Mouse (Mus musculus): ENCODE measurements around the gene Swap70. TPM values are rescaled to one million over a fixed set of nuclear protein-coding genes. Genes with fewer than 3 reads are reported as not detected.

Gene Swap70
- total and polyA plus RNA-seq, 3 experiments: 18.3 to 23.3 TPM; not detected in 1

DNA sequence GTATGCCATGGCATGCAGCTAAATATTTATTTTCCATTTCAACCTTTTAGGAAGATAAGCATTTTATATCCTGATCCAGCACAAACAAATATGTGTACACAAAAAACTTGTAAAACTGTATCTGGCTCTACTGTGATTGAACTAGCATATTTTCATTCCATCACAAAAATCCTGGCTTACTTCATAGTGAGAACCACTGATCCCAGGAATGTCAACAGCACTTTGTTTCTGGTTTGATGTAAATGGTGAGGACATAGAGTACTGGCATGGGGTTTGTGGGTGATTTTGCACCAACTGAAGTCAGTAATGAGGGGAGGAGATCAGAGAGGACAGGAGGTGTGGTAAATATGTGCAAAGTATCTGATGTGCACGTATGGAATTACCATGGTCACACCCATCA is 41.1 kb downstream of the Swap70 start:
- TF ChIP-seq USF1 (IDR thresholded peaks at IDR 0.05; ENCODE audit: low read depth, low read length) (no peak), MYC (IDR thresholded peaks at IDR 0.05; ENCODE audit: low read depth, low read length) (no peak), ELF1 (IDR thresholded peaks at IDR 0.05; ENCODE audit: low read depth, low read length) (no peak)
- Histone ChIP-seq H3K36me3 (ENCODE audit: control insufficient read depth in 1 of 2, insufficient read depth in 2 of 2, low read length in 2 of 2) (peaks cover 3 to 4% of the 10 kb centered on the region in 2 experiments), H3K27me3 (ENCODE audit: control insufficient read depth in 1 of 2, insufficient read depth in 2 of 2, low read length in 2 of 2) (no peaks in the 10 kb centered on the region), H3K9ac (ENCODE audit: control insufficient read depth, low read depth, low read length, poor library complexity, severe bottlenecking) (no peak overlapping the region), H3K4me3 (ENCODE audit: control insufficient read depth in 1 of 2, insufficient read depth in 1 of 2, low read depth in 2 of 2, low read length in 2 of 2) (no peak overlapping the region), H3K4me1 (ENCODE audit: control insufficient read depth in 1 of 2, insufficient read depth in 2 of 2, low read length in 2 of 2) (no peaks in the 10 kb centered on the region), H3K27ac (ENCODE audit: control insufficient read depth, low read depth, low read length) (no peak overlapping the region), H3K9me3 (replicated peaks; ENCODE audit: insufficient read depth, low read length) (no peaks in the 10 kb centered on the region), H3K79me2 (ENCODE audit: control insufficient read depth, insufficient read depth, low read length, poor library complexity) (no peaks in the 10 kb centered on the region)
- DNase-seq (ENCODE audit: low read depth, low spot score): no peak

DNA sequence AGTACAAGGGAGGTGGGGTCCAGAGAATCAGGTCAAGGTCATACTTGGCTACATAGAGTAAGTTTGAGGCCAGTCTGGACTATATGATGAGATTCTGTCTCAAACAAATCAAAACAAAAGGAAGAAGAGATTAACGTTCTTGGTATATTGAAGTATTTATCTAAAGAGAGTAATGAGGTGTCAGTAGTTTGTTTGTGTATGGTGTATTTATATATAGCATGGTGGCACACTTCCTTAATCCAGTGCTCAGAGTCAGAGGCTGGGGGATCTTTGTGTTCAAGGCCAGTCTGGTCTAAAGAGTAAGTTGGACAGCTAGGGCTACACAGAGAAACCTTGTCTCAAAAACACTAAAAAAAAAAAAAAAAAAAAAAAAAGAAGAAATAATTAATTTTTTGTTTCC is 42.0 kb downstream of the Swap70 start:
- TF ChIP-seq SMC3 (IDR thresholded peaks at IDR 0.05; ENCODE audit: low read depth, low read length) (no peak), SIN3A (IDR thresholded peaks at IDR 0.05; ENCODE audit: low read length) (no peak), TCF12 (IDR thresholded peaks at IDR 0.05; ENCODE audit: low read depth, low read length) (no peak), MAFK (IDR thresholded peaks at IDR 0.05; ENCODE audit: borderline replicate concordance, low read depth, low read length) (no peak), CHD1 (IDR thresholded peaks at IDR 0.05; ENCODE audit: low read depth, low read length) (no peak), UBTF (IDR thresholded peaks at IDR 0.05; ENCODE audit: borderline replicate concordance, insufficient read depth, low read depth, low read length) (no peak), E2F4 (IDR thresholded peaks at IDR 0.05; ENCODE audit: borderline replicate concordance, low read depth, low read length) (no peak), CTCF (IDR thresholded peaks at IDR 0.05 in 2 of 3, conservative IDR thresholded peaks at IDR 0.05 in 1 of 3; ENCODE audit: control insufficient read depth in 1 of 3, insufficient read depth in 1 of 3, low read depth in 2 of 3, low read length in 3 of 3, poor library complexity in 1 of 3, severe bottlenecking in 1 of 3) (no peak), JUND (IDR thresholded peaks at IDR 0.05; ENCODE audit: low read depth, low read length) (no peak), GABPA (IDR thresholded peaks at IDR 0.05; ENCODE audit: low read depth, low read length) (no peak)
- Histone ChIP-seq H3K4me3 (ENCODE audit: control insufficient read depth in 1 of 2, insufficient read depth in 1 of 2, low read depth in 2 of 2, low read length in 2 of 2) (no peak overlapping the region), H3K79me2 (ENCODE audit: control insufficient read depth, insufficient read depth, low read length, poor library complexity) (no peaks in the 10 kb centered on the region), H3K9me3 (replicated peaks; ENCODE audit: insufficient read depth, low read length) (no peaks in the 10 kb centered on the region), H3K27ac (ENCODE audit: control insufficient read depth, low read depth, low read length) (no peak overlapping the region), H3K36me3 (ENCODE audit: control insufficient read depth in 1 of 2, insufficient read depth in 2 of 2, low read length in 2 of 2) (peaks cover 2 to 3% of the 10 kb centered on the region in 2 experiments), H3K27me3 (ENCODE audit: control insufficient read depth in 1 of 2, insufficient read depth in 2 of 2, low read length in 2 of 2) (no peaks in the 10 kb centered on the region), H3K9ac (ENCODE audit: control insufficient read depth, low read depth, low read length, poor library complexity, severe bottlenecking) (no peak overlapping the region), H3K4me1 (ENCODE audit: control insufficient read depth in 1 of 2, insufficient read depth in 2 of 2, low read length in 2 of 2) (no peaks in the 10 kb centered on the region)
- DNase-seq (ENCODE audit: low read depth, low spot score): no peak

DNA sequence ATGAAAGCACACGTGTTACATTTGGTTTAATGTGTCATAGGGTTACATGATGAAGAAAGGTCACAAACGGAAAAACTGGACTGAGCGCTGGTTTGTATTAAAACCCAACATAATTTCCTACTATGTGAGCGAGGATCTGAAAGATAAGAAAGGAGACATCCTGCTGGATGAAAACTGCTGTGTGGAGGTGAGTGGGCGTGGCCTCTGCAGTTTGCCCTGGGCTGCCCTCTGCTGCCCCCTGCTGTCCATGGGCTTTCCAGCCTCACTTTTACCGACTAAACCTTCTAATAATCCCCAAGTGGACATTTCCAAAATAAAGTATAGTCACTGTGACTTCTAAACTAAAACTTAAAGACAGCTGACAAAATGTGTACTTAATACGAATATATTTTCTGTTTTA is 44.3 kb downstream of the Swap70 start:
- Histone ChIP-seq H3K9ac (ENCODE audit: control insufficient read depth, low read depth, low read length, poor library complexity, severe bottlenecking) (no peak overlapping the region), H3K36me3 (ENCODE audit: control insufficient read depth in 1 of 2, insufficient read depth in 2 of 2, low read length in 2 of 2) (peaks cover 2 to 9% of the 10 kb centered on the region in 2 experiments), H3K79me2 (ENCODE audit: control insufficient read depth, insufficient read depth, low read length, poor library complexity) (no peaks in the 10 kb centered on the region), H3K4me1 (ENCODE audit: control insufficient read depth in 1 of 2, insufficient read depth in 2 of 2, low read length in 2 of 2) (peaks cover 4 to 9% of the 10 kb centered on the region in 2 experiments; a peak in 2 of 4 replicates), H3K27me3 (ENCODE audit: control insufficient read depth in 1 of 2, insufficient read depth in 2 of 2, low read length in 2 of 2) (no peaks in the 10 kb centered on the region), H3K27ac (ENCODE audit: control insufficient read depth, low read depth, low read length) (no peak overlapping the region), H3K9me3 (replicated peaks; ENCODE audit: insufficient read depth, low read length) (no peaks in the 10 kb centered on the region), H3K4me3 (ENCODE audit: control insufficient read depth in 1 of 2, insufficient read depth in 1 of 2, low read depth in 2 of 2, low read length in 2 of 2) (no peak overlapping the region)
- TF ChIP-seq EP300 (IDR thresholded peaks at IDR 0.05; ENCODE audit: low read depth in 1 of 2, low read length in 2 of 2) (no peak; a peak in 1 of 4 replicates), MXI1 (IDR thresholded peaks at IDR 0.05; ENCODE audit: low read depth, low read length) (0 out of 2 replicates have a peak, but pooled peaks have one; percentile 40), CTCF (IDR thresholded peaks at IDR 0.05 in 2 of 3, conservative IDR thresholded peaks at IDR 0.05 in 1 of 3; ENCODE audit: control insufficient read depth in 1 of 3, insufficient read depth in 1 of 3, low read depth in 2 of 3, low read length in 3 of 3, poor library complexity in 1 of 3, severe bottlenecking in 1 of 3) (peak; percentile 94 to 97 (median 96)), TAL1 (IDR thresholded peaks at IDR 0.05; ENCODE audit: low read length) (no peak), ZC3H11A (IDR thresholded peaks at IDR 0.05; ENCODE audit: low read depth, low read length) (peak; percentile 88), ZMIZ1 (IDR thresholded peaks at IDR 0.05; ENCODE audit: low read depth, low read length) (no peak), BHLHE40 (IDR thresholded peaks at IDR 0.05; ENCODE audit: borderline replicate concordance, low read depth, low read length) (0 out of 2 replicates have a peak, but pooled peaks have one; percentile 21), ETS1 (IDR thresholded peaks at IDR 0.05; ENCODE audit: low read depth, low read length) (no peak), NRF1 (IDR thresholded peaks at IDR 0.05; ENCODE audit: insufficient read depth, low read depth, low read length, poor library complexity, severe bottlenecking) (no peak), JUND (IDR thresholded peaks at IDR 0.05; ENCODE audit: low read depth, low read length) (peak; percentile 41; the same call in 1 of the 2 replicates), SIN3A (IDR thresholded peaks at IDR 0.05; ENCODE audit: low read length) (peak; percentile 47; the same call in 1 of the 2 replicates), RAD21 (IDR thresholded peaks at IDR 0.05; ENCODE audit: low read depth, low read length) (peak; percentile 89), SMC3 (IDR thresholded peaks at IDR 0.05; ENCODE audit: low read depth, low read length) (peak; percentile 94), USF2 (IDR thresholded peaks at IDR 0.05; ENCODE audit: borderline replicate concordance in 1 of 2, insufficient read depth in 1 of 2, low read depth in 1 of 2, low read length in 2 of 2) (no peak)
- DNase-seq (ENCODE audit: low read depth, low spot score): peak; percentile 83
